Mouse (Mus musculus): ENCODE data around the gene Tsga10ip.
A peak's percentile ranks its signal among the peaks of the same experiment; 100 is the strongest.

- TF ChIP-seq CTCF (IDR thresholded peaks at IDR 0.05; ENCODE audit: control insufficient read depth, insufficient read depth, low read length) (no peak), POLR2A (IDR thresholded peaks at IDR 0.05; ENCODE audit: borderline replicate concordance, control insufficient read depth, low read depth, low read length) (peak; percentile 43; the same call in 1 of the 2 replicates)
These were observed 22.7 kb upstream of the Tsga10ip start, which contains the start of the genes Drap1 and AI837181 for GRCm38 (mm10) chr19:5424782-5425741.
